In the genomic region with DNA sequence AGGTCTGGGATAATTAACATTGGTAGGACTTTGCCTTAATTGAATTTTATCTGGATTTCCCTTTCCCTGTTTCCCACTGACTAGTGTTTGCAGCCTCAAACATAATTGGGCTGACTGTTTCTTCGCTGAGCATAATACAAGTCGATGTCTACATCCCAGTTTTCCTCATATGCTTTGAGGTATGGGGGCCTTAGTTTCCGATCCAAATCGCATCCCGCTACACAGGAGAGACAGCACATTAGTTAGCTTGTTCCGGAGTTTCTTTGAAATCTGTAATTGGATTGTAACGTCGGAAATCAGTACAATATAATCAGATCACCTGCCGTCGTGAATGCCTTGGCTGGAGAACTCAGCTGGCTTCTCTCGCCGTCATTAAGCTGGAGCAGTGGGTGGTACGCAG, we compare ENCODE assay signal across 23 mouse cellular contexts. TPM values are rescaled to one million over a fixed set of nuclear protein-coding genes. Genes with fewer than 3 reads are reported as not detected.
A peak's percentile ranks its signal among the peaks of the same experiment; 100 is the strongest.
DNase-seq lines count a peak whose midpoint lies in the region; ATAC-seq and TF ChIP-seq lines count a peak whose summit lies in the region.
"Had no signal": no experiment of that assay in that cellular context is flagged by ENCODE, and none has a peak within 500 bp of the region (broad histone marks: within the 10 kb centered on the region; RNA-seq: fewer than 3 reads in every experiment).

No protein-coding gene starts in this region.

- no peak overlapping the region for H3K27ac ChIP-seq in forebrain, embryonic 13.5 days
- H3K27ac ChIP-seq in forebrain, embryonic 10.5 days: no peak overlapping the region
- H3K27ac ChIP-seq in layer of hippocampus, adult 2 months: peak overlapping the region; percentile 83
- H3K27ac ChIP-seq: embryonic facial prominence, embryonic 10.5 days; gastrocnemius, adult 2 months; kidney, embryonic 15.5 days; limb, embryonic 15.5 days; liver, embryonic 14.5 days had no signal

- H3K9me3 ChIP-seq in forebrain, embryonic 13.5 days (replicated peaks): no peaks in the 10 kb centered on the region
- no peaks in the 10 kb centered on the region for H3K9me3 ChIP-seq in forebrain, embryonic 10.5 days
- H3K9me3 ChIP-seq: embryonic facial prominence, embryonic 10.5 days; kidney, embryonic 15.5 days; limb, embryonic 15.5 days had no signal

- no peak overlapping the region for H3K4me3 ChIP-seq in forebrain, embryonic 13.5 days
- no peak overlapping the region for H3K4me3 ChIP-seq in forebrain, embryonic 10.5 days
- no peak overlapping the region for H3K4me3 ChIP-seq in layer of hippocampus, adult 2 months
- H3K4me3 ChIP-seq: embryonic facial prominence, embryonic 10.5 days; gastrocnemius, adult 2 months; kidney, embryonic 15.5 days; limb, embryonic 15.5 days had no signal

- H3K4me2 ChIP-seq in forebrain, embryonic 13.5 days: 0 out of 2 replicates have a peak overlapping the region, but pooled peaks have one; percentile 17
- H3K4me2 ChIP-seq: heart, embryonic 11.5 days; kidney, embryonic 15.5 days; limb, embryonic 15.5 days; lung, embryonic 14.5 days had no signal

- 14% methylated on average over 13 of the region's 13 CpGs for WGBS in forebrain, embryonic 13.5 days
- 34% methylated on average over 13 of the region's 13 CpGs for WGBS in forebrain, embryonic 10.5 days

- no peak for DNase-seq in forebrain, embryonic 10.5 days (ENCODE audit: extremely low spot score, low spot score)
- no peak for DNase-seq in layer of hippocampus, adult 2 months (ENCODE audit: low spot score in 2 of 2)
- DNase-seq in layer of hippocampus, postnatal 36 days: no peak
- DNase-seq in retina, postnatal 1 day: peak; percentile 21
- no peak for DNase-seq in retina, embryonic 14.5 days (ENCODE audit: low spot score)
- DNase-seq in frontal cortex, postnatal 25 days (ENCODE audit: low spot score in 2 of 2): no peak
- DNase-seq: adrenal gland, postnatal 10 days; cerebellum, adult 8-10 months; gastrocnemius, adult 2 months; heart, postnatal 10 days; kidney, postnatal 36 days; left cerebral cortex, postnatal 4 days; lung, embryonic 14.5 days; thymus, adult 18-20 months; thymus, postnatal 36 days had no signal

- H3K4me1 ChIP-seq in forebrain, embryonic 13.5 days: peaks cover 10% of the 10 kb centered on the region
- H3K4me1 ChIP-seq in forebrain, embryonic 10.5 days: peaks cover 12% of the 10 kb centered on the region; the same call in 1 of the 2 replicates

- H3K36me3 ChIP-seq in forebrain, embryonic 13.5 days (ENCODE audit: poor library complexity, severe bottlenecking): peaks cover 4% of the 10 kb centered on the region; the same call in 1 of the 2 replicates
- no peaks in the 10 kb centered on the region; the same call in 1 of the 2 replicates for H3K36me3 ChIP-seq in forebrain, embryonic 10.5 days (replicated peaks)
- H3K36me3 ChIP-seq: embryonic facial prominence, embryonic 10.5 days; kidney, embryonic 15.5 days; limb, embryonic 15.5 days had no signal

- no peaks in the 10 kb centered on the region for H3K27me3 ChIP-seq in forebrain, embryonic 13.5 days
- H3K27me3 ChIP-seq in forebrain, embryonic 10.5 days (ENCODE audit: poor library complexity, severe bottlenecking): no peaks in the 10 kb centered on the region
- H3K27me3 ChIP-seq: kidney, embryonic 15.5 days; limb, embryonic 15.5 days had no signal

- no peak for TF ChIP-seq CTCF in layer of hippocampus, adult 2 months (conservative IDR thresholded peaks at IDR 0.05)

- ATAC-seq in forebrain, embryonic 13.5 days: 0 out of 2 replicates have a peak, but pooled peaks have one; percentile 21
- ATAC-seq: intestine, postnatal 0 days had no signal

- H3K9ac ChIP-seq in forebrain, embryonic 13.5 days: no peak overlapping the region
- H3K9ac ChIP-seq: kidney, embryonic 15.5 days; limb, embryonic 15.5 days; liver, embryonic 14.5 days; lung, embryonic 14.5 days had no signal

RNA-seq across cellular contexts. Expression of a gene that starts 59.0 kb away (rescaled TPM):
- polyA plus RNA-seq in forebrain, embryonic 13.5 days (2015; fragmentation: Nextera tagmentation; extraction: Ambion mirVana): 20.2 and 21.1 TPM in 2 replicates
- 7.1 and 8.4 TPM in 2 replicates for polyA plus RNA-seq in forebrain, embryonic 10.5 days (2016; fragmentation: Nextera tagmentation; extraction: Ambion mirVana)
- total RNA-seq in layer of hippocampus, adult 2 months (2021): 10 to 100 TPM; 83.7 to 85.8 TPM
- total RNA-seq in layer of hippocampus, postnatal 36 days (2021): 10 to 100 TPM; 88.2 to 88.8 TPM
- total RNA-seq: monocyte, adult 5-6 weeks had no signal
